Mouse (Mus musculus) brown adipose tissue, adult 24 weeks (tissue): ENCODE data around the gene Vps51. TPM values are rescaled to one million over a fixed set of nuclear protein-coding genes. Genes with fewer than 3 reads are reported as not detected.

Experiments used
- H3K27ac ChIP-seq: fragments of 200-500 bp; replicated peaks from 2 replicates; pipeline ENCODE4 v1.5.1; 2012; ENCODE audit warnings: low read depth, mild to moderate bottlenecking, low read length
- H3K4me1 ChIP-seq: fragments of 200-500 bp; 2 replicates; pipeline ENCODE4 v1.6.1; 2012; ENCODE audit warnings: low read length, mixed read lengths; ENCODE audit not compliant: control insufficient read depth, insufficient read depth, insufficient read length
- H3K4me3 ChIP-seq: fragments of 200-500 bp; 2 replicates; pipeline ENCODE4 v1.5.1; 2012; ENCODE audit warnings: low read depth, mild to moderate bottlenecking, low read length, moderate library complexity; ENCODE audit not compliant: insufficient read depth
- polyA plus RNA-seq: library from polyadenylated mRNA; stranded (reverse); fragments of >200 nt; gene quantifications from 2 replicates; pipeline ENCODE4 v1.2.4, GENCODE M21; 2012; ENCODE audit not compliant: missing spikeins, insufficient read depth, insufficient read length

Gene Vps51
- 25.0 and 25.8 TPM in 2 replicates for polyA plus RNA-seq

GRCm38 (mm10) chr19:6076564-6077393 lies at the start of gene Vps51:
Gene Vps51 (minus strand): TSS chr19:6077231.
- peak within 1 kb of the TSS; percentile 75 for H3K27ac ChIP-seq
- H3K4me3 ChIP-seq: peak within 1 kb of the TSS; percentile 83
- H3K4me1 ChIP-seq: peaks cover 4% of the 10 kb centered on the region

GRCm38 (mm10) chr19:6126289-6126688 lies 49.3 kb upstream of the Vps51 start:
- Histone ChIP-seq H3K4me3 (no peak overlapping the region), H3K4me1 (no peaks in the 10 kb centered on the region), H3K27ac (no peak overlapping the region)

GRCm38 (mm10) chr19:6124898-6125297 lies 47.9 kb upstream of the Vps51 start:
- Histone ChIP-seq H3K4me1 (no peaks in the 10 kb centered on the region), H3K27ac (no peak overlapping the region)

GRCm38 (mm10) chr19:6123330-6123729 lies 46.3 kb upstream of the Vps51 start:
- Histone ChIP-seq H3K27ac (no peak overlapping the region), H3K4me1 (no peaks in the 10 kb centered on the region), H3K4me3 (no peak overlapping the region)

More at GRCm38 (mm10) chr19:6124898-6125297, 47.9 kb upstream of the Vps51 start:
- H3K4me3 ChIP-seq: no peak overlapping the region

- Histone ChIP-seq H3K27ac (no peak overlapping the region), H3K4me3 (no peak overlapping the region), H3K4me1 (no peaks in the 10 kb centered on the region)
Observed at GRCm38 (mm10) chr19:6121761-6122160, 44.7 kb upstream of the Vps51 start.

GRCm38 (mm10) chr19:6118677-6119185 lies 41.7 kb upstream of the Vps51 start:
- Histone ChIP-seq H3K4me1 (no peaks in the 10 kb centered on the region; the same call in 1 of the 2 replicates), H3K4me3 (peak overlapping the region; percentile 84)

GRCm38 (mm10) chr19:6117986-6118676 lies 41.1 kb upstream of the Vps51 start, which contains the start of gene Sac3d1:
Gene Sac3d1 (minus strand): TSS chr19:6118650.
- Histone ChIP-seq H3K4me1 (no peaks in the 10 kb centered on the region; the same call in 1 of the 2 replicates), H3K27ac (peak within 1 kb of the TSS; percentile 69), H3K4me3 (peak within 1 kb of the TSS; percentile 84)

More at GRCm38 (mm10) chr19:6118677-6119185, 41.7 kb upstream of the Vps51 start:
- peak overlapping the region; percentile 52 for H3K27ac ChIP-seq

GRCm38 (mm10) chr19:6117346-6117985 lies 40.4 kb upstream of the Vps51 start:
- Histone ChIP-seq H3K4me1 (no peaks in the 10 kb centered on the region; the same call in 1 of the 2 replicates), H3K27ac (no peak overlapping the region)

GRCm38 (mm10) chr19:6116113-6116850 lies 39.3 kb upstream of the Vps51 start:
- Histone ChIP-seq H3K4me1 (no peaks in the 10 kb centered on the region; the same call in 1 of the 2 replicates), H3K27ac (no peak overlapping the region), H3K4me3 (no peak overlapping the region)

More at GRCm38 (mm10) chr19:6117346-6117985, 40.4 kb upstream of the Vps51 start:
- H3K4me3 ChIP-seq: peak overlapping the region; percentile 84

- H3K4me1 ChIP-seq: no peaks in the 10 kb centered on the region; the same call in 1 of the 2 replicates
- no peak overlapping the region for H3K27ac ChIP-seq
- no peak overlapping the region for H3K4me3 ChIP-seq
Observed at GRCm38 (mm10) chr19:6113116-6113515, 36.1 kb upstream of the Vps51 start.

- Histone ChIP-seq H3K27ac (no peak within 1 kb of the TSS), H3K4me3 (no peak within 1 kb of the TSS), H3K4me1 (no peaks in the 10 kb centered on the region)
Observed at GRCm38 (mm10) chr19:6105586-6105985, 28.6 kb upstream of the Vps51 start, which contains the start of gene Naaladl1. Gene Naaladl1 (plus strand): TSS chr19:6105782.

GRCm38 (mm10) chr19:6104476-6104875 lies 27.4 kb upstream of the Vps51 start:
- no peaks in the 10 kb centered on the region for H3K4me1 ChIP-seq
- no peak overlapping the region for H3K4me3 ChIP-seq
- no peak overlapping the region for H3K27ac ChIP-seq

GRCm38 (mm10) chr19:6102169-6102853 lies 25.3 kb upstream of the Vps51 start:
- H3K27ac ChIP-seq: no peak overlapping the region
- H3K4me3 ChIP-seq: no peak overlapping the region
- no peaks in the 10 kb centered on the region for H3K4me1 ChIP-seq

- Histone ChIP-seq H3K27ac (no peak overlapping the region), H3K4me1 (no peaks in the 10 kb centered on the region), H3K4me3 (no peak overlapping the region)
Observed at GRCm38 (mm10) chr19:6101186-6101585, 24.2 kb upstream of the Vps51 start.
